Mouse (Mus musculus): Measurements from ENCODE around the gene Atxn7l3b.

DNA sequence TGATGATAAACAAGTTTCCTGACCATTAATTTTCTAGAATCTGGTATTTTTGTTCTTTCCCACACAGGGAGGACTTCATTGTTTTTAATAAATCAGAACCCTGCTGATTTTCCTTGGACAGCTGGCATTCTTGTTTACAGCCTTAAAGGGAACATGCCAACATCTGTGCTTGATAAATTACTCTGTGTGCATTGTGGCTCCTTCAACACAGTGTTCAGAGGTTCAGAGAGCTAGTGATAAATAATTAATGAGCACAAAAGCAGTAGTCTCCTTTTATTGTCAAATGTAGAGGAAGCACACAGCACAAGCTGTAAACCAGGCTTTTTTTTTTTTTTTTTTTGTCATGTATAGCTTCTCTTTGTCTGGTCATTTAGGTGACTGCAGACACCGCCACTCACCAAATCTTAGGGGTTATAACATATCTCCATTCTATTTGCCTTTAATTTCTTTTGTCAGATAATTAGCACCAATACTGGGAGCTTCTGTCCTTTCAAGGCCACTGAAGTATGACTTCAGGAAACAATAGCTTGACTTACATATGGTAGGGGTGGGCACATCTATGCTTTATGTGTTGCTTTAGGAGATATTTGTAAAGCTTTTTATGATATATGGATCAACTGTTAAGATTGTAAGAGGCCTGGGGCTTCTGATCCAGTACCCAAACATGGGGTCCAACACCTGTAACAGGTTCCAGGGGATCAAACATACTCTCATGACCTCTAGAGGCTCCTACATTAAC lies 52.0 kb downstream of the Atxn7l3b start:
- TF ChIP-seq POLR2A (IDR thresholded peaks at IDR 0.05; ENCODE audit: extremely low read depth, insufficient read depth, low read length) (no peak), CTCF (IDR thresholded peaks at IDR 0.05; ENCODE audit: extremely low read depth, insufficient read depth, low read length) (no peak)

Data from cortical plate, adult 2 months (tissue).